Mouse (Mus musculus): ENCODE results near the gene Irf6. TPM values are rescaled to one million over a fixed set of nuclear protein-coding genes. Genes with fewer than 3 reads are reported as not detected.
A peak's percentile ranks its signal among the peaks of the same experiment; 100 is the strongest.

Irf6 gene
- polyA plus RNA-seq, 2 experiments = 1.5 to 1.7 TPM

GRCm38 (mm10) chr1:193195169-193195810 lies 42.4 kb downstream of the Irf6 start:
- no peak overlapping the region for H3K4me2 ChIP-seq (ENCODE audit: low read depth)
- no peaks in the 10 kb centered on the region for H3K27me3 ChIP-seq (ENCODE audit: control insufficient read depth, insufficient read depth, low read length)
- TF ChIP-seq CTCF (IDR thresholded peaks at IDR 0.05; ENCODE audit: low read depth) = no peak
- no peak for TF ChIP-seq EP300 (IDR thresholded peaks at IDR 0.05; ENCODE audit: low read depth)
- H3K36me3 ChIP-seq (replicated peaks; ENCODE audit: control insufficient read depth, insufficient read depth, low read depth) = no peaks in the 10 kb centered on the region
- no peak overlapping the region for H3K9ac ChIP-seq (replicated peaks)
- DNase-seq (ENCODE audit: low read depth in 3 of 3, low spot score in 3 of 3) = no peak
- H3K4me1 ChIP-seq (replicated peaks; ENCODE audit: control insufficient read depth in 2 of 2, insufficient read depth in 2 of 2, low read length in 1 of 2) = peaks cover 0 to 6% of the 10 kb centered on the region in 2 experiments; a peak in 2 of 4 replicates
- no peak overlapping the region for H3K4me3 ChIP-seq (ENCODE audit: insufficient read depth in 1 of 2, low read depth in 2 of 2, low read length in 2 of 2)
- no peaks in the 10 kb centered on the region for H3K9me3 ChIP-seq (ENCODE audit: control insufficient read depth, low read length)
- no peak overlapping the region for H3K27ac ChIP-seq
- no peak for ATAC-seq (ENCODE audit: insufficient read depth)
- 53% methylated on average over 3 of the region's 3 CpGs for WGBS (ENCODE audit: insufficient replicate concordance)

- Histone ChIP-seq H3K4me3 (ENCODE audit: insufficient read depth in 1 of 2, low read depth in 2 of 2, low read length in 2 of 2) (no peak overlapping the region), H3K36me3 (replicated peaks; ENCODE audit: control insufficient read depth, insufficient read depth, low read depth) (no peaks in the 10 kb centered on the region), H3K9me3 (ENCODE audit: control insufficient read depth, low read length) (no peaks in the 10 kb centered on the region), H3K9ac (replicated peaks) (no peak overlapping the region), H3K4me2 (ENCODE audit: low read depth) (no peak overlapping the region), H3K27me3 (ENCODE audit: control insufficient read depth, insufficient read depth, low read length) (no peaks in the 10 kb centered on the region), H3K27ac (no peak overlapping the region), H3K4me1 (replicated peaks; ENCODE audit: control insufficient read depth in 2 of 2, insufficient read depth in 2 of 2, low read length in 1 of 2) (peaks cover 0 to 5% of the 10 kb centered on the region in 2 experiments; a peak in 2 of 4 replicates)
- TF ChIP-seq CTCF (IDR thresholded peaks at IDR 0.05; ENCODE audit: low read depth) (no peak), EP300 (IDR thresholded peaks at IDR 0.05; ENCODE audit: low read depth) (no peak)
- WGBS (ENCODE audit: insufficient replicate concordance) = 69% methylated on average over 18 of the region's 18 CpGs
- DNase-seq (ENCODE audit: low read depth in 3 of 3, low spot score in 3 of 3) (no peak), ATAC-seq (ENCODE audit: insufficient read depth) (no peak)
Observed at GRCm38 (mm10) chr1:193197494-193198205, 44.7 kb downstream of the Irf6 start.

GRCm38 (mm10) chr1:193198312-193198711 lies 45.4 kb downstream of the Irf6 start:
- DNase-seq (ENCODE audit: low read depth in 3 of 3, low spot score in 3 of 3) (no peak), ATAC-seq (ENCODE audit: insufficient read depth) (no peak)
- Histone ChIP-seq H3K27ac (no peak overlapping the region), H3K4me3 (ENCODE audit: insufficient read depth in 1 of 2, low read depth in 2 of 2, low read length in 2 of 2) (no peak overlapping the region), H3K9me3 (ENCODE audit: control insufficient read depth, low read length) (no peaks in the 10 kb centered on the region), H3K4me2 (ENCODE audit: low read depth) (no peak overlapping the region), H3K27me3 (ENCODE audit: control insufficient read depth, insufficient read depth, low read length) (no peaks in the 10 kb centered on the region), H3K36me3 (replicated peaks; ENCODE audit: control insufficient read depth, insufficient read depth, low read depth) (no peaks in the 10 kb centered on the region), H3K4me1 (replicated peaks; ENCODE audit: control insufficient read depth in 2 of 2, insufficient read depth in 2 of 2, low read length in 1 of 2) (peaks cover 0 to 5% of the 10 kb centered on the region in 2 experiments; a peak in 2 of 4 replicates), H3K9ac (replicated peaks) (no peak overlapping the region)
- TF ChIP-seq CTCF (IDR thresholded peaks at IDR 0.05; ENCODE audit: low read depth) (peak; percentile 31; the same call in 1 of the 2 replicates), EP300 (IDR thresholded peaks at IDR 0.05; ENCODE audit: low read depth) (no peak)
- WGBS (ENCODE audit: insufficient replicate concordance) = 69% methylated on average over 2 of the region's 2 CpGs

DNA sequence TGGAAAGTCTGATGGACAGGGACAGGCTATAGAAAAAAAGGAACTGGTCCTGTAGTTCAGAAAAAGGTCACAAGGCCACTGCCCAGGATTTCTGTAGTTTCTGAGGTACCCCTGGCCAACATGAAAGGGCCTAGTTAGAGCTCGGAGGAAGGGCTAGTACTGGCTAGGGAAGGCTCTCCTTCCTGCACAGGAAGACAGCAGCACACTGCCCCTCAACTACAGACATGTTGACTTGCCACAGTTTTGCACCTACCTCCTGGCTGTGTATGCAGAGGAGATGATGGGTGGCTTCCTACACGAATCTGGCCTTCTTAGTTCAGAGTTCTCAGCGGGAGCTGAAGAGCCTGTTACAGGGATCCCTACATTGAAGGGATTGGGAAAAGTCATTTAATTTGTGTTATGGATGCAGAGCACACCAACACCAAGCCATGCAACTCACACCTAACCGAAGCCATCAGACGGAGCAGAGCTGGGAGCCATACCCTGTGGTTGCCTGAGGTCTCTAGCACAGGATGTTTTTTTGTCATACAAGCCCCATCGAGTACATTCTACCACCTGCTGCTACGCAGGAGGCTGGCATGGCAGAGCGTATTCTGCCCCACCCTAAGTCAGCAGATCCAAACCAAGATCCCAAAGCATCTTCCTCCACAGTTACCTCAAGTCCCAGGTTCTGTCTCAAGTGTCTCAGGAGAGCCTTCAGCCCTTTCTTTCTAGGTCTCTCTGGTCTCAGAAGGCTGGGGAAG lies 47.9 kb downstream of the Irf6 start:
- Histone ChIP-seq H3K36me3 (replicated peaks; ENCODE audit: control insufficient read depth, insufficient read depth, low read depth) (no peaks in the 10 kb centered on the region), H3K9ac (replicated peaks) (no peak overlapping the region), H3K4me3 (ENCODE audit: insufficient read depth in 1 of 2, low read depth in 2 of 2, low read length in 2 of 2) (peak overlapping the region; percentile 12 to 47), H3K9me3 (ENCODE audit: control insufficient read depth, low read length) (no peaks in the 10 kb centered on the region), H3K27me3 (ENCODE audit: control insufficient read depth, insufficient read depth, low read length) (no peaks in the 10 kb centered on the region), H3K4me1 (replicated peaks; ENCODE audit: control insufficient read depth in 2 of 2, insufficient read depth in 2 of 2, low read length in 1 of 2) (peaks cover 0 to 5% of the 10 kb centered on the region in 2 experiments; a peak in 2 of 4 replicates), H3K4me2 (ENCODE audit: low read depth) (peak overlapping the region; percentile 18; the same call in 1 of the 2 replicates), H3K27ac (no peak overlapping the region)
- 18% methylated on average over 8 of the region's 8 CpGs for WGBS (ENCODE audit: insufficient replicate concordance)
- TF ChIP-seq EP300 (IDR thresholded peaks at IDR 0.05; ENCODE audit: low read depth) (no peak), CTCF (IDR thresholded peaks at IDR 0.05; ENCODE audit: low read depth) (no peak)
- DNase-seq (ENCODE audit: low read depth in 3 of 3, low spot score in 3 of 3) (no peak), ATAC-seq (ENCODE audit: insufficient read depth) (no peak)

All from liver, embryonic 14.5 days (tissue).